Mouse (Mus musculus) ES-E14 (cell line): ENCODE results near the gene C1qc. TPM values are rescaled to one million over a fixed set of nuclear protein-coding genes. Genes with fewer than 3 reads are reported as not detected.

ENCODE experiments used
- DNase-seq: peaks from one replicate; pipeline ENCODE4 v3.0.0-alpha.2; 2013; ENCODE audit warnings: low read depth, low spot score
- H3K27ac ChIP-seq: 2 replicates; pipeline ENCODE4 v1.5.1; 2012; ENCODE audit warnings: low read depth, mild to moderate bottlenecking, low read length, moderate library complexity, mixed read lengths; ENCODE audit not compliant: poor library complexity, insufficient read depth, severe bottlenecking
- H3K36me3 ChIP-seq: 2 replicates; pipeline ENCODE4 v1.6.1; 2012; ENCODE audit warnings: mild to moderate bottlenecking, low read length, moderate library complexity, mixed read lengths; ENCODE audit not compliant: control insufficient read depth, poor library complexity, insufficient read depth, severe bottlenecking
- H3K4me1 ChIP-seq, 2 experiments: fragments of 150-350 bp in 1 of 2; sonication (generic) in 1 of 2; 2 replicates each; pipeline ENCODE4 v1.6.1; 2012; ENCODE audit warnings: low read length in 2 of 2, mild to moderate bottlenecking in 1 of 2, mixed read lengths in 1 of 2; ENCODE audit not compliant: control insufficient read depth in 2 of 2, insufficient read depth in 2 of 2, poor library complexity in 1 of 2
- H3K4me3 ChIP-seq, 2 experiments: fragments of 150-350 bp in 1 of 2; sonication (generic) in 1 of 2; 2 replicates each; pipeline ENCODE4 v1.5.1; 2012; ENCODE audit warnings: low read length in 2 of 2, low read depth in 1 of 2, mild to moderate bottlenecking in 1 of 2, mixed read lengths in 1 of 2; ENCODE audit not compliant: insufficient read depth in 1 of 2, poor library complexity in 1 of 2, severe bottlenecking in 1 of 2
- H3K9ac ChIP-seq: 2 replicates; pipeline ENCODE4 v1.6.1; 2012; ENCODE audit warnings: low read depth, mild to moderate bottlenecking, low read length, mixed read lengths; ENCODE audit not compliant: poor library complexity, insufficient read depth, severe bottlenecking
- H3K9me3 ChIP-seq: fragments of 150-350 bp; sonication (generic); 2 replicates; pipeline ENCODE4 v1.6.1; 2012; ENCODE audit warnings: low read depth, mild to moderate bottlenecking, low read length; ENCODE audit not compliant: control insufficient read depth, insufficient read depth
- CHD2 ChIP-seq: IDR thresholded peaks from 2 replicates; pipeline ENCODE4 v1.6.1; 2014; ENCODE audit warnings: mild to moderate bottlenecking, low read depth, low read length, inconsistent platforms
- HCFC1 ChIP-seq: IDR thresholded peaks from 2 replicates; pipeline ENCODE4 v1.6.1; 2012; ENCODE audit warnings: low read length, inconsistent platforms, borderline replicate concordance; ENCODE audit not compliant: insufficient read depth
- MAFK ChIP-seq: IDR thresholded peaks from 2 replicates; pipeline ENCODE4 v1.6.1; 2014; ENCODE audit warnings: mild to moderate bottlenecking, low read depth, low read length, inconsistent platforms; ENCODE audit not compliant: insufficient read depth
- ZC3H11A ChIP-seq: IDR thresholded peaks from 2 replicates; pipeline ENCODE4 v1.6.1; 2012; ENCODE audit warnings: low read depth, mild to moderate bottlenecking, inconsistent platforms, low read length, borderline replicate concordance
- ZNF384 ChIP-seq: IDR thresholded peaks from 2 replicates; pipeline ENCODE4 v1.6.1; 2012; ENCODE audit warnings: low read depth, low read length, inconsistent platforms
- in situ Hi-C, 2 experiments: fragments of 600-800 bp; cut with MboI; formaldehyde crosslinking; loops; one replicate each; pipeline ENCODE4 v1.15.1; 2025; ENCODE audit warnings: low sequenced_read_pairs in 2 of 2, inconsistent platforms in 1 of 2; ENCODE audit not compliant: unreplicated experiment in 2 of 2
- total RNA-seq: library from RNA; depleted of rRNA; stranded (reverse); fragments of 300-350 nt; gene quantifications from 2 replicates; pipeline ENCODE4 v1.2.3, GENCODE M21; 2012

Gene C1qc
- total RNA-seq, 1 experiment = not detected

- in situ Hi-C loops = no loop called here
- no peaks in the 10 kb centered on the region for H3K9me3 ChIP-seq
- H3K27ac ChIP-seq = no peak overlapping the region
- TF ChIP-seq MAFK = no peak
- TF ChIP-seq CHD2 = no peak
- no peak for TF ChIP-seq HCFC1
- TF ChIP-seq ZNF384 = no peak
- H3K4me1 ChIP-seq = peaks cover 0 to 6% of the 10 kb centered on the region in 2 experiments; a peak in 1 of 4 replicates
- H3K36me3 ChIP-seq = no peaks in the 10 kb centered on the region
- no peak for DNase-seq
- no peak overlapping the region for H3K4me3 ChIP-seq
- H3K9ac ChIP-seq = no peak overlapping the region
Measured at GRCm38 (mm10) chr4:136911804-136912203, 18.9 kb upstream of the C1qc start.

GRCm38 (mm10) chr4:136911211-136911646 lies 18.4 kb upstream of the C1qc start:
- H3K4me1 ChIP-seq = peaks cover 0 to 6% of the 10 kb centered on the region in 2 experiments; a peak in 1 of 4 replicates
- H3K9me3 ChIP-seq = no peaks in the 10 kb centered on the region
- in situ Hi-C loops = no loop called here
- no peak for DNase-seq
- TF ChIP-seq CHD2 (no peak), ZC3H11A (no peak), HCFC1 (no peak), MAFK (no peak), ZNF384 (no peak)
- H3K36me3 ChIP-seq = no peaks in the 10 kb centered on the region
- H3K9ac ChIP-seq = no peak overlapping the region
- H3K4me3 ChIP-seq = no peak overlapping the region
- no peak overlapping the region for H3K27ac ChIP-seq

- no peak overlapping the region for H3K4me3 ChIP-seq
- H3K27ac ChIP-seq = no peak overlapping the region
- no peak for DNase-seq
- H3K4me1 ChIP-seq = peaks cover 0 to 16% of the 10 kb centered on the region in 2 experiments; a peak in 2 of 4 replicates
- no peaks in the 10 kb centered on the region for H3K36me3 ChIP-seq
- H3K9ac ChIP-seq = no peak overlapping the region
- no peak for TF ChIP-seq MAFK
- no peak for TF ChIP-seq ZC3H11A
- no peak for TF ChIP-seq ZNF384
- no peak for TF ChIP-seq HCFC1
- no peak for TF ChIP-seq CHD2
- no peaks in the 10 kb centered on the region for H3K9me3 ChIP-seq
- in situ Hi-C loops = no loop called here
Measured at GRCm38 (mm10) chr4:136907809-136908208, 14.9 kb upstream of the C1qc start.

- no peaks in the 10 kb centered on the region for H3K36me3 ChIP-seq
- H3K4me3 ChIP-seq = no peak overlapping the region
- in situ Hi-C loops = no loop called here
- H3K27ac ChIP-seq = no peak overlapping the region
- H3K4me1 ChIP-seq = peaks cover 0 to 16% of the 10 kb centered on the region in 2 experiments; a peak in 2 of 4 replicates
- TF ChIP-seq MAFK = no peak
- TF ChIP-seq CHD2 = no peak
- TF ChIP-seq ZC3H11A = no peak
- no peak for TF ChIP-seq ZNF384
- no peak; the same call in 1 of the 2 replicates for TF ChIP-seq HCFC1
- peak; percentile 65 for DNase-seq
- no peaks in the 10 kb centered on the region for H3K9me3 ChIP-seq
- H3K9ac ChIP-seq = no peak overlapping the region
Measured at GRCm38 (mm10) chr4:136907033-136907432, 14.2 kb upstream of the C1qc start.
